Mouse (Mus musculus): ENCODE measurements at regions not wholly inside any gene's neighbourhood (a gene's known extent, or its start where the extent isn't known, plus 50 kb on each side); places are given as distances from the start of the nearest gene placed in this dataset.
"Not testable (repeated sequence)": the region's sequence is repeated elsewhere in the genome, so short reads cannot be mapped to it uniquely, and the experiment has no call there.

DNA sequence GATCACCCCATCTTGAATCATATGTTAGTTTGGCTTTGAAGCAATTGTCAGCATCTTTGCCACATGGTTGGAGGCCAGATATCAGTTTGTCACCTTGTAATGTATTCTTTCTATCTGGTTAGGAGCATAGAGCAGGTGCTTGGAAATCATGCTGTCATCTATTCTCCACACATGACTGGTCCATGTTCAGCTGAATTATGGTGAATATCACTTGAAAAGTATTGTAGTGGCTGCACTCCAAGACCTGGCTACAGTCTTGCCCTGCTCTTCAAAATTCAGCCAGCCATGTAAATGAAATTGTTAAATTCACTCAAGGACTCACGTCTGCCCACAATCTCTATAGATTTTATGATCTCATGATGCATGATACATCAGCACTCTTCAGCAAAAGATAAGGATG lies 384.2 kb upstream of the Nova1 start:
- WGBS = 57% methylated on average over 1 of the region's 1 CpGs
- ATAC-seq (ENCODE audit: low read depth) = no peak
- no peak overlapping the region for H3K4me3 ChIP-seq (ENCODE audit: low read depth, low read length)

DNA sequence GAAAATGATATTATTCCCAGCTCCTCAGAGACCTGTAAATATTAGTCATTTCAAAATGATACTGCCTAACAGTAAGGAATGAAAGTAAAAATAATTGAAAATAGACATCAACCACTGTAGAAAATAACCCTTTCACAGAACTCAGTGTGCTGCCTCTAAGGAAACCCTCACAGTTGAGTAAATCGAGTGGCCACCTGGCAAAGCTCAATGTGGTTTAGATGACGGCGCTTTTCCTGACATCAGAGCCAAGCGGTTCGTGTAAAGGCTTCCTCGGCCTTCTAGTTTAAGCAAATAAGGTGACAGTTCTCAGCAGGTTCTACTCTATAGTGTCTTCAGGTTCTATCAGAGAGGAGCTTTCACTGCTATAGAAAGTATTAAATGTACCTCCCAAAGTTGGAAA lies 379.9 kb upstream of the Nova1 start:
- no peak for ATAC-seq (ENCODE audit: low read depth)
- Histone ChIP-seq H3K4me1 (ENCODE audit: control insufficient read depth, insufficient read depth, low read length) (no peaks in the 10 kb centered on the region), H3K27me3 (ENCODE audit: control insufficient read depth, insufficient read depth, low read length) (no peaks in the 10 kb centered on the region), H3K36me3 (ENCODE audit: control insufficient read depth, insufficient read depth, low read length) (no peaks in the 10 kb centered on the region), H3K27ac (ENCODE audit: low read depth, low read length) (no peak overlapping the region), H3K9ac (replicated peaks; ENCODE audit: low read depth, low read length) (no peak overlapping the region), H3K4me3 (ENCODE audit: low read depth, low read length) (no peak overlapping the region), H3K9me3 (ENCODE audit: control insufficient read depth, low read length) (no peaks in the 10 kb centered on the region), H3K4me2 (ENCODE audit: low read depth, low read length) (no peak overlapping the region)
- 84% methylated on average over 6 of the region's 6 CpGs for WGBS

More for the DNA sequence above, 384.2 kb upstream of the Nova1 start:
- Histone ChIP-seq H3K27ac (ENCODE audit: low read depth, low read length) (no peak overlapping the region), H3K4me2 (ENCODE audit: low read depth, low read length) (no peak overlapping the region), H3K9me3 (ENCODE audit: control insufficient read depth, low read length) (no peaks in the 10 kb centered on the region), H3K9ac (replicated peaks; ENCODE audit: low read depth, low read length) (no peak overlapping the region), H3K36me3 (ENCODE audit: control insufficient read depth, insufficient read depth, low read length) (no peaks in the 10 kb centered on the region), H3K4me1 (ENCODE audit: control insufficient read depth, insufficient read depth, low read length) (no peaks in the 10 kb centered on the region), H3K27me3 (ENCODE audit: control insufficient read depth, insufficient read depth, low read length) (no peaks in the 10 kb centered on the region)

DNA sequence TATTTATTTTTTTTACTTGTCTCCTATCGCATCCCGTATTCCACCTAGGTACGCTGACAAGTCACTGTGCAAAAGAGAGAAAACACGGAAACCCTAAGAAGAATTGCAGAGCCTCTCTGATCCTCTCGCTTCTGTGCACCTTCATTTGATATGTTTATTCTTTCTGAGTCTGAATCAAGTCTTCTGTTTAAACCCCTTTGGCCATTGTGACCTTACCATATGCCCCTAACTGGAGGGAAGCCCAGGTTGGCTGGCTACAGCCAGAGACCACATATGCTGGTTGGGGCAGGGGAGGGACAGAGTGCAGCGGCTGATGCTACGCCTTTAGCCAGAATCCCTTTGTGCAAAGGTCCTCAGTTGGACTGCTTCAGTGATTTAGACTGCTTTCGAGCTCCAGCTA lies 346.0 kb upstream of the Nova1 start:
- no peaks in the 10 kb centered on the region for H3K36me3 ChIP-seq (ENCODE audit: control insufficient read depth, insufficient read depth, low read length)
- H3K9ac ChIP-seq (replicated peaks; ENCODE audit: low read depth, low read length) = no peak overlapping the region
- peaks cover 13% of the 10 kb centered on the region for H3K4me1 ChIP-seq (ENCODE audit: control insufficient read depth, insufficient read depth, low read length)

DNA sequence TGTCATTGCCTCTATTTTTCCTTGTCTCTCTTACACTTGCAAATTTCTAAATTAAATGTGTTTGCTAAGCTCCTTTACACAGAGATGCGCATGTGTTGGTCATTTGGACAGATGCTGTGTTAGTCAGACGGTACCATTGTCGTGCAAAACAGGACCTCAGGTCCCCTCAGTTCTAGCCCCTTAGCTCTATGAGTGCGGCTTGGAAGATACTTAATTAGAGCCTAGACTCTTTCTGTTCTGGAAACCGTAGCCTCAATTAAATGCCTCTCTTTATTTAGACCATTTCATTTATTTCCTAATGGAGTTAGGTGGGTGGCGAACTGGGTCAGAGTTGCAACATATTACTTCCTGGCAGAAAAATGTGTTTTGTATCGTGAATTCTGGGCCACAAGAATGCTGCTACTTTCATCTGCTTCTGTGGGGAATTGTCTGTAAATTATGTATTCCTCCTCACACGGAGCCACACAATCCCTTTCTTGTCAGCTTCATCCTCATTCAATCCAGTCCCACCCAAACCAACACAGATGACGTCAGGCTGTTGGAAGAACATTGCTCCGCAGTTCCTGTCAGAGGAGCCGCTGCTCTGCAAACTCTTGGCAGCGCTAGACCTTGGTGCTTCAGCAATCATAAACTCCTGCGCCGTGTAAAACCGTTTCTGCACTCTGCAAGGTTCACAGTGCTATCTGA lies 345.4 kb upstream of the Nova1 start:
- H3K9me3 ChIP-seq (ENCODE audit: control insufficient read depth, low read length) = no peaks in the 10 kb centered on the region
- H3K4me2 ChIP-seq (ENCODE audit: low read depth, low read length) = peak overlapping the region; percentile 36
- H3K27ac ChIP-seq (ENCODE audit: low read depth, low read length) = peak overlapping the region; percentile 16; the same call in 1 of the 2 replicates
- no peak overlapping the region; the same call in 1 of the 2 replicates for H3K4me3 ChIP-seq (ENCODE audit: low read depth, low read length)
- H3K4me1 ChIP-seq (ENCODE audit: control insufficient read depth, insufficient read depth, low read length) = peaks cover 13% of the 10 kb centered on the region
- no peaks in the 10 kb centered on the region for H3K36me3 ChIP-seq (ENCODE audit: control insufficient read depth, insufficient read depth, low read length)
- H3K27me3 ChIP-seq (ENCODE audit: control insufficient read depth, insufficient read depth, low read length) = no peaks in the 10 kb centered on the region
- 13% methylated on average over 15 of the region's 15 CpGs for WGBS
- H3K9ac ChIP-seq (replicated peaks; ENCODE audit: low read depth, low read length) = no peak overlapping the region
- ATAC-seq (ENCODE audit: low read depth) = peak; percentile 83

More for the DNA sequence above, 346.0 kb upstream of the Nova1 start:
- peak overlapping the region; percentile 36; the same call in 1 of the 2 replicates for H3K4me2 ChIP-seq (ENCODE audit: low read depth, low read length)
- WGBS = 47% methylated on average over 8 of the region's 8 CpGs
- H3K27me3 ChIP-seq (ENCODE audit: control insufficient read depth, insufficient read depth, low read length) = no peaks in the 10 kb centered on the region
- no peaks in the 10 kb centered on the region for H3K9me3 ChIP-seq (ENCODE audit: control insufficient read depth, low read length)
- H3K27ac ChIP-seq (ENCODE audit: low read depth, low read length) = peak overlapping the region; percentile 16
- no peak overlapping the region; the same call in 1 of the 2 replicates for H3K4me3 ChIP-seq (ENCODE audit: low read depth, low read length)
- ATAC-seq (ENCODE audit: low read depth) = peak; percentile 38; the same call in 1 of the 2 replicates

DNA sequence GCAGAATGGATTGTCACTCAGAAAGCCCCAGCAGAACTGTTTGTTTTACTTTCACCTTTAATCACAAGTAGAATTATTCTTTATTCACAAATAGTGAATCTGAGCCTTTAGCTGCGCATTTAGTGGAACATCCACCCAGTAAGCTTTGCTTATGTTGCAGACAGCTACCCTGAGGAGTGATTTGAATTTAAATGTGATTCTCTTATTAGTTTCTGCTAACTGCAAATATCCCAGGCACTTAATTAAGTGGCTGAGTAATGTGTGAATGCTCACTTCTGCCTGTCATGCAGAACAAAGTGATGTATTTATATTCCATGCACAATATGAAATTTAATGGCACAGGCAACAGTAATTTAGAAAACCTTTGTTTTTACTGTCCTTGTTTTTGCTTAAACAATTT lies 344.4 kb upstream of the Nova1 start:
- no peak overlapping the region for H3K4me3 ChIP-seq (ENCODE audit: low read depth, low read length)
- H3K9ac ChIP-seq (replicated peaks; ENCODE audit: low read depth, low read length) = 0 out of 2 replicates have a peak overlapping the region, but pooled peaks have one; percentile 8

DNA sequence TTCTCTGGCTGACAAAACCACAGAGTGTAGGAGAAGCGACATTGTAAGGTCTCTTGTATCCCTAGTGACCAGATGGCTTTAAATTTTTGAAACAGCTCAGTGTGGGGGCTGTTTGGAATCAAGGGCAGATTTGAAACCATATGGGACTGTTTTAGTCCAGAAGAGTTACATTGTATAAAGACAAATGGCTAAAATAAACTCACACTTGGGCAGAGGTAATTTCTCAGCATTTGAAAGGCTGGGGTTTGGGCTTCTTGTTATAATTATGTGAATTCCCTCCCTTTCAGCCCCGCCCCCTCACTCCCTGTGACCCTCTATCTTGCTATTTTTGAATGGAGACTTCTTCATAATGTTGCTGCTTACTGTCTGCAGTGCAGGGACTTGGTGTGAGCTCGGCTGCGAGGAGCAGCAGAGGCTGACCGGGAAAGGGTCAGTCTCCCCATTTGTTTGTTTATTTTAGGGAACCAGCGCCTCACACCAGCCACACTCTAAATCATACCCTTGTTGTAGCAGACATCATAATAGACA lies 344.0 kb upstream of the Nova1 start:
- Histone ChIP-seq H3K4me3 (ENCODE audit: low read depth, low read length) (no peak overlapping the region), H3K27me3 (ENCODE audit: control insufficient read depth, insufficient read depth, low read length) (no peaks in the 10 kb centered on the region), H3K4me1 (ENCODE audit: control insufficient read depth, insufficient read depth, low read length) (peaks cover 13% of the 10 kb centered on the region), H3K9ac (replicated peaks; ENCODE audit: low read depth, low read length) (0 out of 2 replicates have a peak overlapping the region, but pooled peaks have one; percentile 8), H3K36me3 (ENCODE audit: control insufficient read depth, insufficient read depth, low read length) (no peaks in the 10 kb centered on the region), H3K9me3 (ENCODE audit: control insufficient read depth, low read length) (no peaks in the 10 kb centered on the region), H3K27ac (ENCODE audit: low read depth, low read length) (peak overlapping the region; percentile 66), H3K4me2 (ENCODE audit: low read depth, low read length) (peak overlapping the region; percentile 41)
- 12% methylated on average over 6 of the region's 6 CpGs for WGBS
- peak; percentile 52 for ATAC-seq (ENCODE audit: low read depth)

More for the DNA sequence above, 344.4 kb upstream of the Nova1 start:
- Histone ChIP-seq H3K36me3 (ENCODE audit: control insufficient read depth, insufficient read depth, low read length) (no peaks in the 10 kb centered on the region), H3K4me2 (ENCODE audit: low read depth, low read length) (peak overlapping the region; percentile 41), H3K27me3 (ENCODE audit: control insufficient read depth, insufficient read depth, low read length) (no peaks in the 10 kb centered on the region), H3K27ac (ENCODE audit: low read depth, low read length) (peak overlapping the region; percentile 66), H3K4me1 (ENCODE audit: control insufficient read depth, insufficient read depth, low read length) (peaks cover 13% of the 10 kb centered on the region), H3K9me3 (ENCODE audit: control insufficient read depth, low read length) (no peaks in the 10 kb centered on the region)
- ATAC-seq (ENCODE audit: low read depth) = peak; percentile 80
- 16% methylated on average over 1 of the region's 1 CpGs for WGBS

DNA sequence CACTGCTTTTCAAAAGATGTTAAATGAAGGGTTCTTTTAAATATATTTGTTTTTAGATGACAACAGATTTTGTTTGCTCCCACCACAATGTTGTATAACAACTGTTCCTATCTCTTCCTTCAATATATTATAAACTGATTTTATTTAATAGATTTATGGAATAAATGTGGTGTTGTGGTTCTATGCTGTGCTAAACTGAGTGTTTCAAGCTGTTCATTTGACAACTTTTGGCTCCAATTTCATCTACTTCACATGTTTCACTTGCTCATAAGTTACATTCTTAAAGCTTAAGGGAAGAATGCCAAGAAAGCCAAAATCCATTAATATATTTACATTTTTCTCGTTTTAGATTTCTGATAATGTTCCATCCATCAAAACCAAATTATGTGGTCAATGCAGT lies 341.9 kb upstream of the Nova1 start:
- Histone ChIP-seq H3K9me3 (ENCODE audit: control insufficient read depth, low read length) (no peaks in the 10 kb centered on the region), H3K4me1 (ENCODE audit: control insufficient read depth, insufficient read depth, low read length) (peaks cover 13% of the 10 kb centered on the region), H3K4me3 (ENCODE audit: low read depth, low read length) (no peak overlapping the region), H3K9ac (replicated peaks; ENCODE audit: low read depth, low read length) (no peak overlapping the region), H3K4me2 (ENCODE audit: low read depth, low read length) (no peak overlapping the region), H3K36me3 (ENCODE audit: control insufficient read depth, insufficient read depth, low read length) (no peaks in the 10 kb centered on the region), H3K27ac (ENCODE audit: low read depth, low read length) (no peak overlapping the region), H3K27me3 (ENCODE audit: control insufficient read depth, insufficient read depth, low read length) (no peaks in the 10 kb centered on the region)
- ATAC-seq (ENCODE audit: low read depth) = no peak
- 86% methylated on average over 1 of the region's 1 CpGs for WGBS

DNA sequence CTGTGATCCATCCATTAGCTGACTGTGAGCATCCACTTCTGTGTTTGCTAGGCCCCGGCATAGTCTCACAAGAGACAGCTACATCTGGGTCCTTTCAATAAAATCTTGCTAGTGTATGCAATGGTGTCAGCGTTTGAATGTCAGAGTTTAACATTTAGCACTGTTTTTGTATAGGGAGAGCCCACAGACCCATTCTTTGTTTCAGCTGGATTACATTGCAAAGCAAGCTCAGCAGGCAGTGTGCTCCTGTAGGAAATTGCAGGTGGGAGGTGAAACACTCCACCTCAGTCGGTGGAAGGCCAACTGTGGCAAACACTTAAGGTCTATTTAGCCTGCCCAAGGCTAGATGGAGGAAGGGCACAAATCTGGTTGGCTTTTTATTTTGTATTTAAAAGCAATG lies 337.2 kb upstream of the Nova1 start:
- not testable (repeated sequence) for ATAC-seq (ENCODE audit: low read depth); H3K27ac ChIP-seq (ENCODE audit: low read depth, low read length); H3K9ac ChIP-seq (replicated peaks; ENCODE audit: low read depth, low read length); H3K36me3 ChIP-seq (ENCODE audit: control insufficient read depth, insufficient read depth, low read length); H3K27me3 ChIP-seq (ENCODE audit: control insufficient read depth, insufficient read depth, low read length); H3K4me2 ChIP-seq (ENCODE audit: low read depth, low read length); H3K9me3 ChIP-seq (ENCODE audit: control insufficient read depth, low read length); H3K4me3 ChIP-seq (ENCODE audit: low read depth, low read length); H3K4me1 ChIP-seq (ENCODE audit: control insufficient read depth, insufficient read depth, low read length)
- WGBS = 12% methylated on average over 2 of the region's 3 CpGs

DNA sequence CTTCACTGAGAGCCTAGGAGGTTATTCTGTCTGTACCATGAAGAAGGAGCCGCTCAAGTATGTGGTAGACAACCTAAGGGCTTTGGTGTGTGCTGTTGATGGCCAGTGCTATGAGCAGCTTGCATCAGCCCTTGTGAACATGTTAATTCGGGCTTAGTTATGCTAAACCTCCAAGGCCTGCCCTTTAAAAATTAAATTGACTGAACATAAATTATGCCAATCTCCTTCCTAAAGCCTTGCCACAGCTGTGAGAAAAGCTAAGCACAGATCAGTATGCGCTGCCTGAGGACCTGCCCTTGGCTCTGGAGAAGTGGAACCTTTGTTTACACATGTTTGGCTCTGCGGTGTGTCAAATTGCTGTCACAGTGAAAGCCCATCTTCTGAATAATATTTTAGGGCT lies 321.9 kb upstream of the Nova1 start:
- Histone ChIP-seq H3K27ac (ENCODE audit: low read depth, low read length) (no peak overlapping the region), H3K4me2 (ENCODE audit: low read depth, low read length) (no peak overlapping the region)
- 49% methylated on average over 4 of the region's 4 CpGs for WGBS

More for the DNA sequence above, 321.9 kb upstream of the Nova1 start:
- no peak overlapping the region for H3K9ac ChIP-seq (replicated peaks; ENCODE audit: low read depth, low read length)
- no peaks in the 10 kb centered on the region for H3K4me1 ChIP-seq (ENCODE audit: control insufficient read depth, insufficient read depth, low read length)
- no peak overlapping the region for H3K4me3 ChIP-seq (ENCODE audit: low read depth, low read length)
- no peaks in the 10 kb centered on the region for H3K27me3 ChIP-seq (ENCODE audit: control insufficient read depth, insufficient read depth, low read length)
- no peaks in the 10 kb centered on the region for H3K9me3 ChIP-seq (ENCODE audit: control insufficient read depth, low read length)
- ATAC-seq (ENCODE audit: low read depth) = no peak
- H3K36me3 ChIP-seq (ENCODE audit: control insufficient read depth, insufficient read depth, low read length) = no peaks in the 10 kb centered on the region

Measured in neural tube, embryonic 14.5 days (tissue).